Mouse (Mus musculus): ENCODE measurements around the gene Polr1d. TPM values are rescaled to one million over a fixed set of nuclear protein-coding genes. Genes with fewer than 3 reads are reported as not detected.

Polr1d gene
- polyA plus RNA-seq, 1 experiment from 2014 or later = 129 TPM

DNA sequence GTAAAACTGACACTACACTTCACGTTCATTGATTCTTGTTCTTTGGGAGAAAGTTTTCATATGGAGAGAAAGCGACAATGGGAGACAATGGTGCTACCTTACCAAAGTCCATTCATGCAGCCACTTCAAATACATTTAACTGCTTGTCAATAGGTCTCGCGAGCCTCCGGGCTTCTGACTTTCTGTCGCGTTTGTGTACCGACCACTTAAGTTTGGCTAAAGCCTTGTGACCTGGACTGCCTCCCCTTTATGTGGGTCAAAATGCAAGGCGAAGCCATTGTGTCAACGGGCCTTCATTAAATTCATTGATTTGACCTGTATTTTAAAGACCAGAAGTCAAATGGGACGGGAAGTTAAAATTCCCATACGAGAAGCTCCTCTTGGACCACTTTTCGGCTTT, 59.1 kb downstream of the Polr1d start:
- peaks cover 14% of the 10 kb centered on the region; the same call in 1 of the 2 replicates for H3K27me3 ChIP-seq (ENCODE audit: insufficient read depth, poor library complexity, severe bottlenecking)
- H3K36me3 ChIP-seq = no peaks in the 10 kb centered on the region
- no peaks in the 10 kb centered on the region for H3K9me3 ChIP-seq
- no peak overlapping the region for H3K27ac ChIP-seq
- no peak overlapping the region for H3K4me3 ChIP-seq
- no peaks in the 10 kb centered on the region for H3K4me1 ChIP-seq
- DNase-seq (ENCODE audit: low spot score) = no peak
- 74% methylated on average over 13 of the region's 13 CpGs for WGBS

DNA sequence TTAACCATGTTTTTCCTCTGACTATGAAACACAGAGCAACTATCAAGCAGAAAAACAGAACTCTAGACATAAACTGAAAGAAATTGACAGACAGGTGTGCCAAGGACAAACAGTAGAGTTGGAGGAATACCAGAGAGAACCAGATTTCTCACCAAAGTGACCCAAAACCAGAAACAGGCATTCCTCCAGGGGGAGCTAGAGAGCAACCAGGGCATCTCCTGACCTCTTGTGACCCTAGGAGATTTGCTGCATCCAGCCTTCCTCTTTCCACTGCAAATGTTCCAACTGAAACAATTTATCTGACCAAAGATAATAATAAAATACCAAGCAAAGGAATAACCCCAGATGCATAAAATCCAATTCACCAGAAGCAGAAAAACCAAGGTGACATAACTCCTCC, 70.5 kb downstream of the Polr1d start:
- no peaks in the 10 kb centered on the region for H3K4me1 ChIP-seq
- no peaks in the 10 kb centered on the region for H3K27me3 ChIP-seq (ENCODE audit: insufficient read depth, poor library complexity, severe bottlenecking)
- no peak overlapping the region for H3K4me3 ChIP-seq
- no peak for DNase-seq (ENCODE audit: low spot score)
- no peaks in the 10 kb centered on the region for H3K9me3 ChIP-seq
- H3K27ac ChIP-seq = no peak overlapping the region
- no peaks in the 10 kb centered on the region for H3K36me3 ChIP-seq

DNA sequence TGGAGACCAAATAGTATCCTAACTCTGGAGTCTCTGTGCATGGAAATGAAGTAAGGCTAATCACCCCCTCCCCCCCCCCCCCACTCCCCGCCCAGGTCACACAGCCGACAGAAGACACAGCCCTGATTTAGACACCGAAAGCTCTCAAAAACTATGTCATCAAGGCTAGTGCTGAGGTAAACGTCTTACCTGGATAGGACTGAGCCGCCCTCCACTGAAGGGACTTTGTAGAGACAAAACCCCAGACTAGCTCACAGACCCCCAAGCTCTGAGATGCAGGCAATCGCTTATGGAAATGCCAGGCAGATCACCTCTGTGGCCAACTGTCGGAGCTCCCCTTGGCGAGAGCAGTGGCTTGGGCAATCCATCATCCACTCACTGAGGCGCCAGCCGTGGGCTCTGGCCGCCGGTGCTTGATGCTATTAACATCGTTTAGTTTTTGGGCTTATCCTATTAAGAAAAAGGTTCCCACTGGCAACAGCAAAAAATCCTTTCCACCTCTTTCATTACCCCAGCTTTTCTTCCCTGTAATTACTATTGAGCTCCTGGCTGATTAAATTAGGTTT, 78.0 kb downstream of the Polr1d start:
- Histone ChIP-seq H3K4me1 (0 out of 2 replicates have a peak, but pooled peaks cover 3% of the 10 kb centered on the region), H3K36me3 (no peaks in the 10 kb centered on the region), H3K4me3 (no peak overlapping the region), H3K27me3 (ENCODE audit: insufficient read depth, poor library complexity, severe bottlenecking) (peaks cover 37% of the 10 kb centered on the region), H3K9me3 (no peaks in the 10 kb centered on the region), H3K27ac (no peak overlapping the region)
- DNase-seq (ENCODE audit: low spot score) = no peak
- WGBS = 16% methylated on average over 13 of the region's 13 CpGs

DNA sequence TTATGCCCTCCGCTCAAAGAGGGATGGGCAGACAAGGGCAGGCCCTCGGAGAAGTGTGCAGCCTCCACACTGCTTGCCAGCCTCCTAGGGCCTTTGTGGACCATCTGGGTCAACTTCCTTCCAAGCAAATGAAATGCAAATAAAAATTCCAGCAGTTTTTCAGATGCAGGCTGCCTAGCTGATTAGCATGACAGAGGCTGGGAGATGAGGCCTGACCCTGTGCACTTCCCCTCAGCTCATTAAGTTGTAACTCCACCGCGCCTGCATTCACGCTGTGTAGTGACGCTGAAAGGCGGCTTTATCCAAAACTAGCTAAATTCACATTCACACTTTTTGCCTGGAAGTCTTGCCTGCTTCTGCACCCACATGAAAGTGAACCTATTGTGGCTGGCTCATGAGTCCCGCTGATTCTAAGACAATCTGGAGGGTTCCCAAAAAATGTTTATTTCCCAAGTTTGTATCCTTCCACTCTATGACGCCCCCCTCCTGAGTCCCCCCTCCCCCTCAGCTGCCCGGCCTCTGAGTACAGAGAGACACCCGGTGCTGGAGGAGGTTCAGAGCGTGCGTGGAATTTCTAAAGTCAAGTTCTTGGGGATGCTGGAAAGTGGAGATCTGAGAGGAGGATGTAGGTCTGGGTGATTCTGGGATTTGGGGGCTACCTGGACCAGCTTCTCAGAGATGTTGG, 78.7 kb downstream of the Polr1d start:
- Histone ChIP-seq H3K9me3 (no peaks in the 10 kb centered on the region), H3K36me3 (no peaks in the 10 kb centered on the region), H3K27ac (no peak overlapping the region), H3K4me1 (0 out of 2 replicates have a peak, but pooled peaks cover 3% of the 10 kb centered on the region), H3K4me3 (no peak overlapping the region), H3K27me3 (ENCODE audit: insufficient read depth, poor library complexity, severe bottlenecking) (peaks cover 37% of the 10 kb centered on the region)
- WGBS = 15% methylated on average over 13 of the region's 13 CpGs
- no peak for DNase-seq (ENCODE audit: low spot score)

DNA sequence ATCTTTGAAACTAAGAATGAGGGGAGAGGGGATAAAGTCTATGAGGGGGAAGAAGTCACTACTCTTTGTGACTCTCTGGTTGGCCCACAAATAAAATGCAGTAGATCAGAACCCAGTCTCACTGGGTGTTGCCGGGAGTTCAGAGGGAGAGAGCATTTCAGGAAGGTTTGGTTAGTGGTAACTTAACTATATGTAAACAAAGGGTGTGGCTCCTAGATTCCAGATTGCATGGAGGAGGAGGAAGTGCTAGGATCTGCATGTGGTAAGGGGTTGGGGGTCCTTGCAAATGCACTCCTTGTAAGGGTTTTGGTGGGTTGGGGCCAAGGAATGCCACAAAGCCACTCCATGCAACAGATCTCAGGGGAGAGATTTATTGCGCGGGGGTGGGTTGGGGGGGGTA, 79.5 kb downstream of the Polr1d start:
- H3K4me1 ChIP-seq = 0 out of 2 replicates have a peak, but pooled peaks cover 3% of the 10 kb centered on the region
- WGBS = 41% methylated on average over 3 of the region's 3 CpGs
- no peaks in the 10 kb centered on the region for H3K36me3 ChIP-seq
- no peak overlapping the region for H3K27ac ChIP-seq
- no peak overlapping the region for H3K4me3 ChIP-seq
- no peaks in the 10 kb centered on the region for H3K9me3 ChIP-seq
- no peak for DNase-seq (ENCODE audit: low spot score)
- H3K27me3 ChIP-seq (ENCODE audit: insufficient read depth, poor library complexity, severe bottlenecking) = peaks cover 37% of the 10 kb centered on the region

DNA sequence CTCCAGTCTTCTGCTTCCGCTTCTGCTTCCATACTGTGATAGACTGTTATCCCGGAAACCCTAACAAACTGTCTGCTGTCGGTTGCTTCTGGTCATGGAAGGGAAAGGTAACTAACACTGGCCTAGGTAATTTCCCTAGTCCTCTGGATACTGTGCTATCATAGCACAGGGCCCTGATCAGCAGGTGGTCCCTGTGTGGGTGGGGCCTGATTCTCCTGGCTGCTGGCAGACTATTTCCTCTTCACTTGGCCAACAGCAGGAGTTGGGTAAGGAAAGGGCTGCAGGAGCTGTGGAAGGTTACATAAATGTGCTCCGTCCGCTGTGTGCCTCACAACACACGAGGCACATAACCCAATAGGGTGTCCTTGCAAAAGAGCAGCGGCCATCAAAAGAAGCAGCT, 80.6 kb downstream of the Polr1d start:
- H3K4me1 ChIP-seq = 0 out of 2 replicates have a peak, but pooled peaks cover 3% of the 10 kb centered on the region
- H3K36me3 ChIP-seq = no peaks in the 10 kb centered on the region
- H3K27ac ChIP-seq = no peak overlapping the region
- no peak overlapping the region for H3K4me3 ChIP-seq
- H3K9me3 ChIP-seq = no peaks in the 10 kb centered on the region
- peaks cover 37% of the 10 kb centered on the region for H3K27me3 ChIP-seq (ENCODE audit: insufficient read depth, poor library complexity, severe bottlenecking)
- DNase-seq (ENCODE audit: low spot score) = no peak
- WGBS = 65% methylated on average over 7 of the region's 7 CpGs

DNA sequence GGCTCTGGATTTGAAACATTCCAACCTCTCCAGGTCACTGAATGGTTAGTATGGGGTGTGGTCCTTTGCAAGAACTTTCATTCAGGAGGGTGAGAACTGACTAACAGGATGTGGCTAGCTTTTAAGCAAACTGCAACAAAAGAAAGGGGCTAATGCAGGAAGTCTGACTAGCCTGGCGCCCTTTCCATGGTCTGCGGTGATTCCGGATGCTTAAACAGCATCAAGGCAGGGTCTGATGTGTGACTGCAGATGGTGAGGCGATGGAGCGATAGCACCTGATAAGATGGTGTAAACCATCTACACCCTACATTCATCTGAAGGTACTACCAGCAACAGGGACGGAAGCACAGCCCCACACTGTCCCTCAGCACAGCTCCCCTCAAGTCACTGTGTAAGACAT, 82.5 kb downstream of the Polr1d start:
- DNase-seq (ENCODE audit: low spot score) = no peak
- 0 out of 2 replicates have a peak, but pooled peaks cover 3% of the 10 kb centered on the region for H3K4me1 ChIP-seq
- H3K27me3 ChIP-seq (ENCODE audit: insufficient read depth, poor library complexity, severe bottlenecking) = peaks cover 33% of the 10 kb centered on the region
- no peak overlapping the region for H3K27ac ChIP-seq
- no peak overlapping the region for H3K4me3 ChIP-seq
- no peaks in the 10 kb centered on the region for H3K36me3 ChIP-seq
- H3K9me3 ChIP-seq = no peaks in the 10 kb centered on the region
- WGBS = 63% methylated on average over 6 of the region's 6 CpGs

DNA sequence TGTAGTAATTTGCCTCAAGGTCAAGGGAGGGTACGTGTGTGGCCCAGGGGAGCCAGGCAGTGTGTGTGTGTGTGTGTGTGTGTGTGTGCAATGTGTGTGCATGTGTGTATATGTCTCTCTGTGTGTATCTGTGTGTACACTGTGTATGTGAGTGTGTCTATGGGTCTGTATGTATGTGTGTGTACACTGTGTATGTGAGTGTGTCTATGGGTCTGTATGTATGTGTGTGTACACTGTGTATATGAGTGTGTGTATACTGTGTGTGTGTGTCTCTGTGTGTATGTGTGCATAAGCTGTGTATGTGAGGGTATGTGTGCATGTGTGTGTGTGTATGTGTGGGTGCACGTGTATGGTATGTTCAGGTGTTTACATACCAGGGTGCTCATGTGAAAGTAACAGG, 82.9 kb downstream of the Polr1d start:
- Histone ChIP-seq H3K9me3 (no peaks in the 10 kb centered on the region), H3K4me1 (0 out of 2 replicates have a peak, but pooled peaks cover 2% of the 10 kb centered on the region), H3K4me3 (no peak overlapping the region), H3K27ac (no peak overlapping the region), H3K36me3 (no peaks in the 10 kb centered on the region), H3K27me3 (ENCODE audit: insufficient read depth, poor library complexity, severe bottlenecking) (peaks cover 28% of the 10 kb centered on the region)
- DNase-seq (ENCODE audit: low spot score) = no peak
- 80% methylated on average over 2 of the region's 2 CpGs for WGBS

Other genes with a start within 250 kb of the Polr1d start
- 412 and 477 TPM in 2 replicates for gene Rpl21, start 244.2 kb upstream of the Polr1d start, polyA plus RNA-seq (2016; fragmentation: Nextera tagmentation; extraction: Ambion mirVana)
- gene Rasl11a, start 232.0 kb upstream of the Polr1d start, polyA plus RNA-seq (2016; fragmentation: Nextera tagmentation; extraction: Ambion mirVana) = 11.1 and 15.1 TPM in 2 replicates
- gene Gtf3a, start 128.4 kb upstream of the Polr1d start, polyA plus RNA-seq (2016; fragmentation: Nextera tagmentation; extraction: Ambion mirVana) = 102 and 125 TPM in 2 replicates
- gene Mtif3, start 113.2 kb upstream of the Polr1d start, polyA plus RNA-seq (2016; fragmentation: Nextera tagmentation; extraction: Ambion mirVana) = 20.6 and 22.2 TPM in 2 replicates
- gene Lnx2, start 464 bp upstream of the Polr1d start, polyA plus RNA-seq (2016; fragmentation: Nextera tagmentation; extraction: Ambion mirVana) = 7.7 and 10.0 TPM in 2 replicates
- gene Gsx1, start 111.6 kb downstream of the Polr1d start, polyA plus RNA-seq (2016; fragmentation: Nextera tagmentation; extraction: Ambion mirVana) = not detected in 2 replicates
- 0.44 TPM in 1 of 2 replicates, not detected in the other for gene Pdx1, start 192.9 kb downstream of the Polr1d start, polyA plus RNA-seq (2016; fragmentation: Nextera tagmentation; extraction: Ambion mirVana)
- not detected in 2 replicates for gene Cdx2, start 230.2 kb downstream of the Polr1d start, polyA plus RNA-seq (2016; fragmentation: Nextera tagmentation; extraction: Ambion mirVana)
- gene Urad, start 245.4 kb downstream of the Polr1d start, polyA plus RNA-seq (2016; fragmentation: Nextera tagmentation; extraction: Ambion mirVana) = not detected in 2 replicates

Measured in heart, embryonic 10.5 days (tissue).